Mouse (Mus musculus): Measurements from ENCODE around the gene Ccdc134. TPM values are rescaled to one million over a fixed set of nuclear protein-coding genes. Genes with fewer than 3 reads are reported as not detected.
A peak's percentile ranks its signal among the peaks of the same experiment; 100 is the strongest.

Gene Ccdc134
- 15.4 and 15.5 TPM in 2 replicates for polyA plus RNA-seq (2012; rRNA removed)

GRCm38 (mm10) chr15:82127426-82128374 lies at the start of gene Ccdc134:
TSS of gene Ccdc134 (plus strand) at chr15:82127922.
- peak; percentile 96 to 97 for DNase-seq
- TF ChIP-seq POLR2A (IDR thresholded peaks at IDR 0.05; ENCODE audit: borderline replicate concordance, insufficient read depth, low read length) = peak; percentile 91
- TF ChIP-seq CTCF (IDR thresholded peaks at IDR 0.05; ENCODE audit: borderline replicate concordance, insufficient read depth, low read depth, low read length) = no peak
- WGBS = under 1% methylated on average over 74 of the region's 74 CpGs
- peak within 1 kb of the TSS; percentile 74 for H3K4me3 ChIP-seq (replicated peaks; ENCODE audit: insufficient read depth, low read depth, low read length)
- peak within 1 kb of the TSS; percentile 63 for H3K27ac ChIP-seq (ENCODE audit: insufficient read depth, low read length)
- no peaks in the 10 kb centered on the region for H3K4me1 ChIP-seq (ENCODE audit: control insufficient read depth, insufficient read depth, low read length)
- no peaks in the 10 kb centered on the region for H3K27me3 ChIP-seq (ENCODE audit: control insufficient read depth, insufficient read depth, low read length)

DNA sequence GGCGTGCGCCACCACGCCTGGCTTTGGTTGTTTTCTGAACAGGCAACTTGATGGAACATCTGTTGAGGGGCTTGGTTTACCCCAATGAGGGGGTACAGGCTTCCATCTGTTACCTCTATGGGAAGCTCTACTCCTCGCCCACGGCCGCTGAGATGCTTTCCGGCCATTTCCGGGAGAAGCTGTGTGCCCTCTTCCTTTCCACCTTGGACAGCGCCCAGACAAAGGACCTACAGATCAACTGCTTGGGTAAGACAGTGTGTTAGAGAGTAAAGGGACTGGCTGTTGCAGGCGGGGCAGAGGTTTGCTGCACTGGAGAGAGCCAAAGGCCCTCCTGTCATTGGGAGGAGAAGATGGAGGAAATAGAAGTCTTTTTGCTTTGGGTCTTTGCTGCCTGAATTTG lies 47.8 kb upstream of the Ccdc134 start:
- TF ChIP-seq CTCF (IDR thresholded peaks at IDR 0.05; ENCODE audit: borderline replicate concordance, insufficient read depth, low read depth, low read length) (no peak), POLR2A (IDR thresholded peaks at IDR 0.05; ENCODE audit: borderline replicate concordance, insufficient read depth, low read length) (no peak)
- Histone ChIP-seq H3K27ac (ENCODE audit: insufficient read depth, low read length) (no peak overlapping the region), H3K4me1 (ENCODE audit: control insufficient read depth, insufficient read depth, low read length) (peaks cover 10% of the 10 kb centered on the region), H3K27me3 (ENCODE audit: control insufficient read depth, insufficient read depth, low read length) (no peaks in the 10 kb centered on the region), H3K4me3 (replicated peaks; ENCODE audit: insufficient read depth, low read depth, low read length) (no peak overlapping the region)
- WGBS = 73% methylated on average over 10 of the region's 10 CpGs
- no peak for DNase-seq

GRCm38 (mm10) chr15:82081161-82081560 lies 46.6 kb upstream of the Ccdc134 start:
- no peaks in the 10 kb centered on the region for H3K27me3 ChIP-seq (ENCODE audit: control insufficient read depth, insufficient read depth, low read length)
- WGBS = 11% methylated on average over 7 of the region's 7 CpGs
- no peak for TF ChIP-seq POLR2A (IDR thresholded peaks at IDR 0.05; ENCODE audit: borderline replicate concordance, insufficient read depth, low read length)
- peak; percentile 95 for TF ChIP-seq CTCF (IDR thresholded peaks at IDR 0.05; ENCODE audit: borderline replicate concordance, insufficient read depth, low read depth, low read length)
- H3K4me3 ChIP-seq (replicated peaks; ENCODE audit: insufficient read depth, low read depth, low read length) = no peak overlapping the region
- DNase-seq = peak; percentile 84 to 85
- H3K4me1 ChIP-seq (ENCODE audit: control insufficient read depth, insufficient read depth, low read length) = peaks cover 10% of the 10 kb centered on the region
- no peak overlapping the region for H3K27ac ChIP-seq (ENCODE audit: insufficient read depth, low read length)

GRCm38 (mm10) chr15:82085606-82086005 lies 42.1 kb upstream of the Ccdc134 start:
- TF ChIP-seq POLR2A (IDR thresholded peaks at IDR 0.05; ENCODE audit: borderline replicate concordance, insufficient read depth, low read length) (no peak), CTCF (IDR thresholded peaks at IDR 0.05; ENCODE audit: borderline replicate concordance, insufficient read depth, low read depth, low read length) (no peak)
- WGBS = 90% methylated on average over 9 of the region's 9 CpGs
- Histone ChIP-seq H3K27me3 (ENCODE audit: control insufficient read depth, insufficient read depth, low read length) (no peaks in the 10 kb centered on the region), H3K27ac (ENCODE audit: insufficient read depth, low read length) (no peak overlapping the region), H3K4me1 (ENCODE audit: control insufficient read depth, insufficient read depth, low read length) (peaks cover 10% of the 10 kb centered on the region), H3K4me3 (replicated peaks; ENCODE audit: insufficient read depth, low read depth, low read length) (no peak overlapping the region)
- DNase-seq = no peak

- no peak overlapping the region for H3K4me3 ChIP-seq (replicated peaks; ENCODE audit: insufficient read depth, low read depth, low read length)
Observed at GRCm38 (mm10) chr15:82086131-82086530, 41.6 kb upstream of the Ccdc134 start.

DNA sequence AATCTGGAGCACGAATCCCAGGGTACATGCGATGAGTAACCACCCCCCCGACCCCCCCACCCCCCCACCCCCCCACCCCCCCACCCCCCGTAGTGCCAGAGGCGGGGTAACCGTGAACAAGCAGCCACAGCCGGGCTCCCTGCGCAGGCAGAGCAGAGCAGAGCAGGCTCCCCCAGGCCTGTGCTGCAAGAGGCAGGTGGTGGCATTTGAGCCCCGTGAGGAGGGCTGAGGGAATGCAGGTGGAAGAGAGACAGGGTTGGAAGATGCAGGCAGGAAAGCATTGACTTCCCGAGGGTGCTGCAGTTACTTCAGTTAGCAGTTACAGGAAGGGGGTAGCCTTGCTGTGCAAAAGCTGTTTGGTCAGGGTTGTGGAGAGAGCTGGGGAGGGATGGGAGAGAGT lies 40.5 kb upstream of the Ccdc134 start:
- no peaks in the 10 kb centered on the region; the same call in 1 of the 2 replicates for H3K4me1 ChIP-seq (ENCODE audit: control insufficient read depth, insufficient read depth, low read length)
- H3K27ac ChIP-seq (ENCODE audit: insufficient read depth, low read length) = no peak overlapping the region
- no peak for DNase-seq
- TF ChIP-seq CTCF (IDR thresholded peaks at IDR 0.05; ENCODE audit: borderline replicate concordance, insufficient read depth, low read depth, low read length) = peak; percentile 16; the same call in 1 of the 2 replicates
- TF ChIP-seq POLR2A (IDR thresholded peaks at IDR 0.05; ENCODE audit: borderline replicate concordance, insufficient read depth, low read length) = no peak
- no peaks in the 10 kb centered on the region for H3K27me3 ChIP-seq (ENCODE audit: control insufficient read depth, insufficient read depth, low read length)
- 10% methylated on average over 10 of the region's 10 CpGs for WGBS
- H3K4me3 ChIP-seq (replicated peaks; ENCODE audit: insufficient read depth, low read depth, low read length) = no peak overlapping the region

More at GRCm38 (mm10) chr15:82086131-82086530, 41.6 kb upstream of the Ccdc134 start:
- H3K27me3 ChIP-seq (ENCODE audit: control insufficient read depth, insufficient read depth, low read length) = no peaks in the 10 kb centered on the region
- WGBS = 71% methylated on average over 12 of the region's 12 CpGs
- H3K4me1 ChIP-seq (ENCODE audit: control insufficient read depth, insufficient read depth, low read length) = peaks cover 7% of the 10 kb centered on the region
- no peak for TF ChIP-seq POLR2A (IDR thresholded peaks at IDR 0.05; ENCODE audit: borderline replicate concordance, insufficient read depth, low read length)
- no peak overlapping the region for H3K27ac ChIP-seq (ENCODE audit: insufficient read depth, low read length)
- no peak for DNase-seq

DNA sequence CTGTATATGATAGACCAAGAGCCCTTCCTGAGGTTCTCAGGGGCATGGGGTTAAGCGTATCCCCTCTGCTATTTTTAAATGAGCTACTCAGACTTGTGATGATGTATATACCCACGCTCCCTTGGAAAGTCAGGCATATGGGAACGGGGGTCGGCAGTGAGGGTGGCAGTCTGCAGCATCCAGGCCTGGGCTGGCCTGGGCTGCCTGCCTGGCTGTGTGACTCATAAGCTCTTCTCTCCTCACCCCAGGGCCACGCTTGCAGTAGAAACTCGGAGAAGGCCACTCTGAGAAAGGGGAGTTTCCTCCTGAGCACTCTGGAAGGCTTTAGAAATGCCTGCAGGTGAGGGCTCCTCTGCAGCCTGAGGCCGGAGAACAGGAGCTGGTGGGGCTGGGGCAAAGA lies 36.7 kb upstream of the Ccdc134 start:
- Histone ChIP-seq H3K27ac (ENCODE audit: insufficient read depth, low read length) (no peak overlapping the region), H3K4me3 (replicated peaks; ENCODE audit: insufficient read depth, low read depth, low read length) (no peak overlapping the region), H3K4me1 (ENCODE audit: control insufficient read depth, insufficient read depth, low read length) (no peaks in the 10 kb centered on the region; the same call in 1 of the 2 replicates), H3K27me3 (ENCODE audit: control insufficient read depth, insufficient read depth, low read length) (no peaks in the 10 kb centered on the region)
- 79% methylated on average over 7 of the region's 7 CpGs for WGBS
- TF ChIP-seq POLR2A (IDR thresholded peaks at IDR 0.05; ENCODE audit: borderline replicate concordance, insufficient read depth, low read length) (no peak), CTCF (IDR thresholded peaks at IDR 0.05; ENCODE audit: borderline replicate concordance, insufficient read depth, low read depth, low read length) (no peak)
- no peak for DNase-seq
